Mouse (Mus musculus) lung, embryonic 16.5 days (tissue): ENCODE results near the gene Tubgcp2. TPM values are rescaled to one million over a fixed set of nuclear protein-coding genes. Genes with fewer than 3 reads are reported as not detected.

Experiments used
- ATAC-seq: fragments of 200-750 bp; cut with Nextera tagmentation; 2 replicates; pipeline ENCODE4 v1.8.0; 2017; ENCODE audit warnings: low read depth, mild to moderate bottlenecking, moderate library complexity
- H3K27ac ChIP-seq: fragments of 300-500 bp; sonication (generic); 2 replicates; pipeline ENCODE4 v1.5.1; 2014; ENCODE audit warnings: mild to moderate bottlenecking, control low read depth, low read length
- H3K27me3 ChIP-seq: fragments of 300-500 bp; sonication (generic); 2 replicates; pipeline ENCODE4 v1.6.1; 2014; ENCODE audit warnings: low read depth, low read length, mixed read lengths; ENCODE audit not compliant: control insufficient read depth, insufficient read depth
- H3K36me3 ChIP-seq: fragments of 300-500 bp; sonication (generic); 2 replicates; pipeline ENCODE4 v1.6.1; 2014; ENCODE audit warnings: low read length; ENCODE audit not compliant: control insufficient read depth, insufficient read depth
- H3K4me1 ChIP-seq: fragments of 300-500 bp; sonication (generic); replicated peaks from 2 replicates; pipeline ENCODE4 v1.6.1; 2014; ENCODE audit warnings: low read length, mixed read lengths; ENCODE audit not compliant: control insufficient read depth, insufficient read depth
- H3K4me2 ChIP-seq: fragments of 300-500 bp; sonication (generic); 2 replicates; pipeline ENCODE4 v1.6.1; 2014; ENCODE audit warnings: low read depth, low read length, control low read depth
- H3K4me3 ChIP-seq: fragments of 300-500 bp; sonication (generic); 2 replicates; pipeline ENCODE4 v1.5.1; 2014; ENCODE audit warnings: mild to moderate bottlenecking, low read length, control low read depth
- H3K9ac ChIP-seq: fragments of 300-500 bp; sonication (generic); 2 replicates; pipeline ENCODE4 v1.6.1; 2014; ENCODE audit warnings: low read length, control low read depth
- H3K9me3 ChIP-seq: fragments of 300-500 bp; sonication (generic); 2 replicates; pipeline ENCODE4 v1.6.1; 2016; ENCODE audit warnings: low read length; ENCODE audit not compliant: control insufficient read depth
- WGBS: fragments of 180-500 bp; shearing (Covaris S2); extraction: QIAGEN DNeasy Blood & Tissue Kit; methylation state at CpG from one replicate; pipeline ENCODE4 v1.1.7; 2014; 5-methylcytosine and 5-hydroxymethylcytosine counted together
- polyA plus RNA-seq: library from polyadenylated mRNA; unstranded; fragments of >200 nt; fragmentation: Nextera tagmentation; extraction: Ambion mirVana; gene quantifications from 2 replicates; pipeline ENCODE4 v1.2.1, GENCODE M21; 2015

The Tubgcp2 gene
- polyA plus RNA-seq, 1 experiment from 2014 or later: 50.5 TPM

GRCm38 (mm10) chr7:139961141-139961540 is 75.3 kb downstream of the Tubgcp2 start:
- 85% methylated on average over 10 of the region's 10 CpGs for WGBS

DNA sequence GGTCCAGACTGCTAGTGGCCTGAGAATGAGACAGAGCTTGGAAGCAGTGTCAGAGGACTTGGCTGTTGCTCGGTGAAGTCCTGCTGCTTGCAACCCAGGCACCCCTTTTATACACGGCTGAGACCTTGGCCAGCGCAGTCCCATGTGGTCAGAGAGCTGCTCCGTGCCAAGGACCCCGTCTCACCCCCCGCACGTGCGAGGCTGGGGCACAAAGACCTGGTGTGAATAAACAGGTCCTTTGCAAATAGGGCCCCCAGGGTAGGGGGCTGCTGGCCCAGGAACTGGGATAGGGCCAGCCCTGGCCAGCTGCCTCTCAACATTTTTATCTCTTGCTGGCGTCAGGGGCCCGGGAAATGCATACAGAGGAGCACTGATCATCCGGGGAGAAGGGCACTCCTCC is 78.5 kb downstream of the Tubgcp2 start:
- 0 out of 2 replicates have a peak, but pooled peaks have one; percentile 13 for ATAC-seq
- no peaks in the 10 kb centered on the region for H3K27me3 ChIP-seq
- 14% methylated on average over 11 of the region's 11 CpGs for WGBS

More at GRCm38 (mm10) chr7:139961141-139961540, 75.3 kb downstream of the Tubgcp2 start:
- Histone ChIP-seq H3K4me1 (no peaks in the 10 kb centered on the region; the same call in 1 of the 2 replicates), H3K27me3 (no peaks in the 10 kb centered on the region), H3K9me3 (no peaks in the 10 kb centered on the region), H3K4me3 (no peak overlapping the region), H3K4me2 (no peak overlapping the region), H3K9ac (no peak overlapping the region), H3K36me3 (no peaks in the 10 kb centered on the region), H3K27ac (no peak overlapping the region)
- no peak for ATAC-seq

GRCm38 (mm10) chr7:139957437-139957836 is 79.0 kb downstream of the Tubgcp2 start:
- no peaks in the 10 kb centered on the region for H3K9me3 ChIP-seq
- no peak overlapping the region for H3K4me3 ChIP-seq
- no peak overlapping the region for H3K9ac ChIP-seq
- no peaks in the 10 kb centered on the region for H3K36me3 ChIP-seq
- H3K4me1 ChIP-seq: no peaks in the 10 kb centered on the region; the same call in 1 of the 2 replicates
- no peaks in the 10 kb centered on the region for H3K27me3 ChIP-seq
- ATAC-seq: peak; percentile 24; the same call in 1 of the 2 replicates
- H3K4me2 ChIP-seq: no peak overlapping the region
- no peak overlapping the region for H3K27ac ChIP-seq
- 42% methylated on average over 11 of the region's 11 CpGs for WGBS

More for the DNA sequence above, 78.5 kb downstream of the Tubgcp2 start:
- Histone ChIP-seq H3K36me3 (no peaks in the 10 kb centered on the region), H3K9ac (no peak overlapping the region), H3K9me3 (no peaks in the 10 kb centered on the region), H3K4me3 (no peak overlapping the region), H3K4me2 (no peak overlapping the region), H3K27ac (no peak overlapping the region), H3K4me1 (no peaks in the 10 kb centered on the region; the same call in 1 of the 2 replicates)

GRCm38 (mm10) chr7:139956658-139957057 is 79.8 kb downstream of the Tubgcp2 start:
- no peak for ATAC-seq
- Histone ChIP-seq H3K27ac (no peak overlapping the region), H3K4me3 (no peak overlapping the region), H3K9me3 (no peaks in the 10 kb centered on the region), H3K36me3 (no peaks in the 10 kb centered on the region), H3K9ac (no peak overlapping the region), H3K4me1 (peaks cover under 1% of the 10 kb centered on the region; the same call in 1 of the 2 replicates), H3K27me3 (no peaks in the 10 kb centered on the region), H3K4me2 (no peak overlapping the region)
- WGBS: 70% methylated on average over 3 of the region's 3 CpGs

DNA sequence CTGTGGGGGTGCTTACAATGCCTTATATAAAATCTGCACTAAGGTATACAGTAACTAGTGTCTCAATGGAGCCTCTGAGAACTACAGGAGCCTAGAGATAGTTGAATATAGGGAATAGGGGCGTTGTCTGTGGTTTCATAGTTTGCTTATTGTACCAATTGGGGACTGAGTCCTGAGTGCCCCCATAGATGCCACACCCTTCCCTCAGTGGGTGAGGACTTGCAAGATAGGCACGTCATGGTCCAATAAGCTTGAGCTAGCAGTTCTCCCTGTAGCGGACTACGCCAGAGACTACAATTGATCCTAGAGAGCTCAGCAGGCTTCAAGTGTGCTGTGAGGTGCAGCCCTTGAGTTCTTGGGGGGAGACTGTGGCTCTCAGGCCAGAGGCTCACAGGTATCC is 81.0 kb downstream of the Tubgcp2 start:
- Histone ChIP-seq H3K4me1 (peaks cover 6% of the 10 kb centered on the region; the same call in 1 of the 2 replicates), H3K4me2 (no peak overlapping the region), H3K9me3 (no peaks in the 10 kb centered on the region), H3K9ac (no peak overlapping the region), H3K27me3 (no peaks in the 10 kb centered on the region), H3K36me3 (no peaks in the 10 kb centered on the region), H3K4me3 (no peak overlapping the region), H3K27ac (no peak overlapping the region)
- WGBS: 84% methylated on average over 4 of the region's 4 CpGs
- ATAC-seq: no peak

DNA sequence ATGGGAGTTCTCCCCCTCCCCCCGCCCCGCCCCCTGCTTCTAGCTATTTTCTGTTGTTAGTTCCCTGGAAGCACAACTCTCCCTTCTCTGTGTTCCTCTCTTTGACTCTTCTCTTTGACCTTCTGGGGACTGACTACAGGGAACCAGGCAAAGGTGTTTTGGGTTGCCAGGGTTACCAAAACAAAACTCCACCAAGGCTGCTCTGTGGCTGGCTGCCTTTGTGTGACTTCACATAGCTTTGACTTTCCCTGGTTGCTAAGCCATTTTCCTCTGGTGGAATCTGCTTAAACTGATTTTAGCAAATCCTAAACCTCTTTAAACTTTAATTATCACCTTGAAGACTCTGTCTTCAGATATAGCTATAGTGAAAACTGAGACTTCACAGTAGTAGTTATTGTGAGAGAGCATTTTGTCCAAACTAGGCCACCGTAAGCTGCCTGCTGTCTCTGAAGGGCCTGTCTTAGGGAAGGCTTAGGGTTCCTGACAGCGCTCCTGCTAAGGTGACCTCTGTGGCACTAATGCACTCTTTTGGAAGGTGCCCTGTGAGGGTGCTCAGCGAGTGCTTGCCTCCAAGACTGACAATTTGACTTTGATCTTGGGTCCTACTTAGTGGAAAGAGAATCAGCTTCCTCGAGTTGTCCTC is 84.4 kb downstream of the Tubgcp2 start:
- no peaks in the 10 kb centered on the region for H3K9me3 ChIP-seq
- no peaks in the 10 kb centered on the region for H3K36me3 ChIP-seq
- no peak overlapping the region for H3K27ac ChIP-seq
- WGBS: 61% methylated on average over 6 of the region's 6 CpGs
- no peak overlapping the region for H3K9ac ChIP-seq
- peaks cover 9% of the 10 kb centered on the region; the same call in 1 of the 2 replicates for H3K4me1 ChIP-seq
- no peak for ATAC-seq
- H3K4me2 ChIP-seq: no peak overlapping the region
- peaks cover 9% of the 10 kb centered on the region for H3K27me3 ChIP-seq
- H3K4me3 ChIP-seq: no peak overlapping the region

GRCm38 (mm10) chr7:139951079-139951478 is 85.4 kb downstream of the Tubgcp2 start:
- H3K27ac ChIP-seq: no peak overlapping the region; the same call in 1 of the 2 replicates

GRCm38 (mm10) chr7:139950283-139950971 is 86.0 kb downstream of the Tubgcp2 start:
- H3K9ac ChIP-seq: peak overlapping the region; percentile 69
- H3K27me3 ChIP-seq: peaks cover 24% of the 10 kb centered on the region
- H3K36me3 ChIP-seq: no peaks in the 10 kb centered on the region
- peak overlapping the region; percentile 72 for H3K4me3 ChIP-seq
- H3K4me1 ChIP-seq: peaks cover 9% of the 10 kb centered on the region; the same call in 1 of the 2 replicates
- H3K27ac ChIP-seq: peak overlapping the region; percentile 63
- no peaks in the 10 kb centered on the region for H3K9me3 ChIP-seq
- peak overlapping the region; percentile 96 for H3K4me2 ChIP-seq
- peak; percentile 82 for ATAC-seq
- WGBS: under 1% methylated on average over 33 of the region's 33 CpGs

More at GRCm38 (mm10) chr7:139951079-139951478, 85.4 kb downstream of the Tubgcp2 start:
- peak overlapping the region; percentile 96 for H3K4me2 ChIP-seq
- H3K9me3 ChIP-seq: no peaks in the 10 kb centered on the region
- peaks cover 9% of the 10 kb centered on the region; the same call in 1 of the 2 replicates for H3K4me1 ChIP-seq
- 3% methylated on average over 14 of the region's 16 CpGs for WGBS
- H3K9ac ChIP-seq: peak overlapping the region; percentile 69
- no peaks in the 10 kb centered on the region for H3K36me3 ChIP-seq
- peaks cover 17% of the 10 kb centered on the region for H3K27me3 ChIP-seq
- peak; percentile 64 for ATAC-seq
- H3K4me3 ChIP-seq: peak overlapping the region; percentile 72

DNA sequence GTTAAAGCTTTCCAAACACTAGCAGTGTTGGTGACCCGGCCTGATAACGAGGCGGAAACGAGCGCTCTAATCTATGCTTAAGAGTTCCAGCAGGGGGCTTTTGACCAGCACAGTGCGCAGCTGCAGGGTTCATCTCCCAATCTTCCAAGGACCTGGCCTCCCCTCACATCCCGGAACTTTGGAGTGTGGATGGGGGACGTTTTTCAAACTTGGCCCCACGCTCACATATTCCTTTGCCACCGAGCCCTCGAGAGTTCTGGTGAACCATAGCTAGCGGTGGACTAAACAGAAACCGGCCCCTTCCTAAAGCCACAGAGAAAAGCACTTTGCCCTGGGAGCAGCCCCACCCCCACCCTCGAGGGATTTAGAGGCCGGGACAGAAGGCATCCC is 86.6 kb downstream of the Tubgcp2 start:
- peak overlapping the region; percentile 69 for H3K9ac ChIP-seq
- H3K4me1 ChIP-seq: peaks cover 9% of the 10 kb centered on the region; the same call in 1 of the 2 replicates
- H3K36me3 ChIP-seq: no peaks in the 10 kb centered on the region
- ATAC-seq: peak; percentile 84
- H3K4me3 ChIP-seq: peak overlapping the region; percentile 72
- H3K27ac ChIP-seq: peak overlapping the region; percentile 50; the same call in 1 of the 2 replicates
- H3K9me3 ChIP-seq: no peaks in the 10 kb centered on the region
- 0% methylated on average over 15 of the region's 15 CpGs for WGBS
- H3K4me2 ChIP-seq: peak overlapping the region; percentile 96
- peaks cover 29% of the 10 kb centered on the region for H3K27me3 ChIP-seq
